Mouse (Mus musculus): ENCODE data around the gene Ptprd. TPM values are rescaled to one million over a fixed set of nuclear protein-coding genes. Genes with fewer than 3 reads are reported as not detected.

Gene Ptprd
- total RNA-seq, 1 experiment, result 1.3 TPM

- in situ Hi-C loops (cut with MboI; ENCODE audit: low sequenced_read_pairs in 2 of 2, unreplicated experiment in 2 of 2), result no loop called here
- Histone ChIP-seq H3K4me3 (ENCODE audit: insufficient read depth in 1 of 2, low read depth in 1 of 2, low read length in 2 of 2, poor library complexity in 1 of 2, severe bottlenecking in 1 of 2) (no peak overlapping the region), H3K36me3 (ENCODE audit: control insufficient read depth, insufficient read depth, low read length, poor library complexity, severe bottlenecking) (no peaks in the 10 kb centered on the region), H3K9ac (ENCODE audit: insufficient read depth, low read depth, low read length, poor library complexity, severe bottlenecking) (no peak overlapping the region), H3K9me3 (ENCODE audit: control insufficient read depth, insufficient read depth, low read depth, low read length) (no peaks in the 10 kb centered on the region), H3K27ac (ENCODE audit: insufficient read depth, low read depth, low read length, poor library complexity, severe bottlenecking) (no peak overlapping the region), H3K4me1 (ENCODE audit: control insufficient read depth in 2 of 2, insufficient read depth in 2 of 2, low read length in 2 of 2, poor library complexity in 1 of 2) (no peaks in the 10 kb centered on the region)
- no peak for TF ChIP-seq ZC3H11A (IDR thresholded peaks at IDR 0.05; ENCODE audit: borderline replicate concordance, low read depth, low read length)
- TF ChIP-seq ZNF384 (IDR thresholded peaks at IDR 0.05; ENCODE audit: low read depth, low read length), result no peak
- no peak for TF ChIP-seq CHD2 (IDR thresholded peaks at IDR 0.05; ENCODE audit: low read depth, low read length)
- TF ChIP-seq MAFK (IDR thresholded peaks at IDR 0.05; ENCODE audit: insufficient read depth, low read depth, low read length), result no peak
- no peak for TF ChIP-seq HCFC1 (IDR thresholded peaks at IDR 0.05; ENCODE audit: borderline replicate concordance, insufficient read depth, low read length)
- no peak for DNase-seq (ENCODE audit: low read depth, low spot score)
These were observed 1867.7 kb downstream of the Ptprd start for GRCm38 (mm10) chr4:76344059-76344458.

- no peak overlapping the region for H3K27ac ChIP-seq (ENCODE audit: insufficient read depth, low read depth, low read length, poor library complexity, severe bottlenecking)
- TF ChIP-seq MAFK (IDR thresholded peaks at IDR 0.05; ENCODE audit: insufficient read depth, low read depth, low read length), result no peak
- TF ChIP-seq ZNF384 (IDR thresholded peaks at IDR 0.05; ENCODE audit: low read depth, low read length), result no peak
- no peak overlapping the region for H3K4me3 ChIP-seq (ENCODE audit: insufficient read depth in 1 of 2, low read depth in 1 of 2, low read length in 2 of 2, poor library complexity in 1 of 2, severe bottlenecking in 1 of 2)
- no peaks in the 10 kb centered on the region for H3K36me3 ChIP-seq (ENCODE audit: control insufficient read depth, insufficient read depth, low read length, poor library complexity, severe bottlenecking)
- no peaks in the 10 kb centered on the region for H3K9me3 ChIP-seq (ENCODE audit: control insufficient read depth, insufficient read depth, low read depth, low read length)
- in situ Hi-C loops (cut with MboI; ENCODE audit: low sequenced_read_pairs in 2 of 2, unreplicated experiment in 2 of 2), result no loop called here
- no peaks in the 10 kb centered on the region for H3K4me1 ChIP-seq (ENCODE audit: control insufficient read depth in 2 of 2, insufficient read depth in 2 of 2, low read length in 2 of 2, poor library complexity in 1 of 2)
- no peak for DNase-seq (ENCODE audit: low read depth, low spot score)
- no peak overlapping the region for H3K9ac ChIP-seq (ENCODE audit: insufficient read depth, low read depth, low read length, poor library complexity, severe bottlenecking)
These were observed 1873.8 kb downstream of the Ptprd start for GRCm38 (mm10) chr4:76337926-76338325.

- Histone ChIP-seq H3K9me3 (ENCODE audit: control insufficient read depth, insufficient read depth, low read depth, low read length) (no peaks in the 10 kb centered on the region), H3K4me3 (ENCODE audit: insufficient read depth in 1 of 2, low read depth in 1 of 2, low read length in 2 of 2, poor library complexity in 1 of 2, severe bottlenecking in 1 of 2) (no peak overlapping the region), H3K9ac (ENCODE audit: insufficient read depth, low read depth, low read length, poor library complexity, severe bottlenecking) (no peak overlapping the region), H3K36me3 (ENCODE audit: control insufficient read depth, insufficient read depth, low read length, poor library complexity, severe bottlenecking) (no peaks in the 10 kb centered on the region), H3K27ac (ENCODE audit: insufficient read depth, low read depth, low read length, poor library complexity, severe bottlenecking) (no peak overlapping the region), H3K4me1 (ENCODE audit: control insufficient read depth in 2 of 2, insufficient read depth in 2 of 2, low read length in 2 of 2, poor library complexity in 1 of 2) (peaks cover 0 to 2% of the 10 kb centered on the region in 2 experiments; a peak in 1 of 4 replicates)
- in situ Hi-C loops (cut with MboI; ENCODE audit: low sequenced_read_pairs in 2 of 2, unreplicated experiment in 2 of 2), result no loop called here
- DNase-seq (ENCODE audit: low read depth, low spot score), result no peak
- TF ChIP-seq ZNF384 (IDR thresholded peaks at IDR 0.05; ENCODE audit: low read depth, low read length) (no peak), ZC3H11A (IDR thresholded peaks at IDR 0.05; ENCODE audit: borderline replicate concordance, low read depth, low read length) (no peak), HCFC1 (IDR thresholded peaks at IDR 0.05; ENCODE audit: borderline replicate concordance, insufficient read depth, low read length) (no peak), CHD2 (IDR thresholded peaks at IDR 0.05; ENCODE audit: low read depth, low read length) (no peak), MAFK (IDR thresholded peaks at IDR 0.05; ENCODE audit: insufficient read depth, low read depth, low read length) (no peak)
These were observed 1884.4 kb downstream of the Ptprd start for GRCm38 (mm10) chr4:76327346-76327745.

GRCm38 (mm10) chr4:76325646-76326045, 1886.1 kb downstream of the Ptprd start:
- no peak for DNase-seq (ENCODE audit: low read depth, low spot score)
- TF ChIP-seq CHD2 (IDR thresholded peaks at IDR 0.05; ENCODE audit: low read depth, low read length) (no peak), ZC3H11A (IDR thresholded peaks at IDR 0.05; ENCODE audit: borderline replicate concordance, low read depth, low read length) (no peak), HCFC1 (IDR thresholded peaks at IDR 0.05; ENCODE audit: borderline replicate concordance, insufficient read depth, low read length) (no peak), ZNF384 (IDR thresholded peaks at IDR 0.05; ENCODE audit: low read depth, low read length) (no peak), MAFK (IDR thresholded peaks at IDR 0.05; ENCODE audit: insufficient read depth, low read depth, low read length) (no peak)
- H3K4me3 ChIP-seq (ENCODE audit: insufficient read depth in 1 of 2, low read depth in 1 of 2, low read length in 2 of 2, poor library complexity in 1 of 2, severe bottlenecking in 1 of 2), result no peak overlapping the region
- H3K4me1 ChIP-seq (ENCODE audit: control insufficient read depth in 2 of 2, insufficient read depth in 2 of 2, low read length in 2 of 2, poor library complexity in 1 of 2), result peaks cover 0 to 2% of the 10 kb centered on the region in 2 experiments; a peak in 1 of 4 replicates
- no peaks in the 10 kb centered on the region for H3K36me3 ChIP-seq (ENCODE audit: control insufficient read depth, insufficient read depth, low read length, poor library complexity, severe bottlenecking)
- H3K27ac ChIP-seq (ENCODE audit: insufficient read depth, low read depth, low read length, poor library complexity, severe bottlenecking), result no peak overlapping the region
- in situ Hi-C loops (cut with MboI; ENCODE audit: low sequenced_read_pairs in 2 of 2, unreplicated experiment in 2 of 2), result no loop called here
- H3K9me3 ChIP-seq (ENCODE audit: control insufficient read depth, insufficient read depth, low read depth, low read length), result no peaks in the 10 kb centered on the region
- H3K9ac ChIP-seq (ENCODE audit: insufficient read depth, low read depth, low read length, poor library complexity, severe bottlenecking), result no peak overlapping the region

- H3K4me1 ChIP-seq (ENCODE audit: control insufficient read depth in 2 of 2, insufficient read depth in 2 of 2, low read length in 2 of 2, poor library complexity in 1 of 2), result peaks cover 0 to 2% of the 10 kb centered on the region in 2 experiments; a peak in 1 of 4 replicates
- no peaks in the 10 kb centered on the region for H3K36me3 ChIP-seq (ENCODE audit: control insufficient read depth, insufficient read depth, low read length, poor library complexity, severe bottlenecking)
- no peak overlapping the region for H3K4me3 ChIP-seq (ENCODE audit: insufficient read depth in 1 of 2, low read depth in 1 of 2, low read length in 2 of 2, poor library complexity in 1 of 2, severe bottlenecking in 1 of 2)
- no peak overlapping the region for H3K27ac ChIP-seq (ENCODE audit: insufficient read depth, low read depth, low read length, poor library complexity, severe bottlenecking)
- no peak for DNase-seq (ENCODE audit: low read depth, low spot score)
- TF ChIP-seq ZC3H11A (IDR thresholded peaks at IDR 0.05; ENCODE audit: borderline replicate concordance, low read depth, low read length) (no peak), MAFK (IDR thresholded peaks at IDR 0.05; ENCODE audit: insufficient read depth, low read depth, low read length) (no peak), CHD2 (IDR thresholded peaks at IDR 0.05; ENCODE audit: low read depth, low read length) (no peak), HCFC1 (IDR thresholded peaks at IDR 0.05; ENCODE audit: borderline replicate concordance, insufficient read depth, low read length) (no peak)
- in situ Hi-C loops (cut with MboI; ENCODE audit: low sequenced_read_pairs in 2 of 2, unreplicated experiment in 2 of 2), result no loop called here
- no peaks in the 10 kb centered on the region for H3K9me3 ChIP-seq (ENCODE audit: control insufficient read depth, insufficient read depth, low read depth, low read length)
- no peak overlapping the region for H3K9ac ChIP-seq (ENCODE audit: insufficient read depth, low read depth, low read length, poor library complexity, severe bottlenecking)
These were observed 1886.8 kb downstream of the Ptprd start for GRCm38 (mm10) chr4:76324928-76325327.
